Mouse (Mus musculus) lung, adult 2 months (tissue): ENCODE measurements around the gene Fggy. TPM values are rescaled to one million over a fixed set of nuclear protein-coding genes. Genes with fewer than 3 reads are reported as not detected.

Experiments
- DNase-seq: peaks from one replicate; pipeline ENCODE4 v3.0.0; 2022
- H3K4me1 ChIP-seq: fragments of 200-500 bp; 2 replicates; pipeline ENCODE4 v1.6.1; 2011; ENCODE audit warnings: low read length; ENCODE audit not compliant: control insufficient read depth, insufficient read depth
- H3K4me3 ChIP-seq: fragments of 200-500 bp; replicated peaks from 2 replicates; pipeline ENCODE3; 2011; ENCODE audit warnings: low read depth, mild to moderate bottlenecking, control low read depth, low read length; ENCODE audit errors: extremely low read depth
- CTCF ChIP-seq: fragments of 200-500 bp; IDR thresholded peaks from 2 replicates; pipeline ENCODE4 v1.5.1; 2011; ENCODE audit warnings: mild to moderate bottlenecking, low read length, control low read depth; ENCODE audit not compliant: insufficient read depth
- POLR2A ChIP-seq: fragments of 200-500 bp; IDR thresholded peaks from 2 replicates; pipeline ENCODE4 v1.6.1; 2011; ENCODE audit warnings: low read depth, mild to moderate bottlenecking, control low read depth, low read length, borderline replicate concordance; ENCODE audit errors: extremely low read depth
- WGBS: fragments of 180-500 bp; shearing (Covaris S2); methylation state at CpG from one replicate; pipeline ENCODE4 v1.1.7; 2018; 5-methylcytosine and 5-hydroxymethylcytosine counted together
- polyA plus RNA-seq: library from polyadenylated mRNA; depleted of rRNA; stranded (reverse); fragments of >200 nt; gene quantifications from 2 replicates; pipeline ENCODE4 v1.2.3, GENCODE M21; 2012

The Fggy gene
- polyA plus RNA-seq, 1 experiment, result 5.3 TPM

- no peaks in the 10 kb centered on the region for H3K4me1 ChIP-seq
Measured at GRCm38 (mm10) chr4:95931331-95931730, 374.0 kb downstream of the Fggy start.

GRCm38 (mm10) chr4:95933801-95934356 lies 376.6 kb downstream of the Fggy start:
- 74% methylated on average over 9 of the region's 9 CpGs for WGBS
- TF ChIP-seq CTCF (no peak), POLR2A (no peak)
- H3K4me1 ChIP-seq, result no peaks in the 10 kb centered on the region
- H3K4me3 ChIP-seq, result no peak overlapping the region
- no peak for DNase-seq

More at GRCm38 (mm10) chr4:95931331-95931730, 374.0 kb downstream of the Fggy start:
- no peak overlapping the region for H3K4me3 ChIP-seq
- TF ChIP-seq POLR2A, result no peak
- TF ChIP-seq CTCF, result no peak
- WGBS, result 60% methylated on average over 2 of the region's 2 CpGs
- DNase-seq, result no peak

- 95% methylated on average over 4 of the region's 4 CpGs for WGBS
Measured at GRCm38 (mm10) chr4:95934384-95935035, 377.2 kb downstream of the Fggy start.

GRCm38 (mm10) chr4:95938701-95939100 lies 381.4 kb downstream of the Fggy start:
- H3K4me1 ChIP-seq, result no peaks in the 10 kb centered on the region
- TF ChIP-seq POLR2A (no peak), CTCF (no peak)
- H3K4me3 ChIP-seq, result no peak overlapping the region
- 72% methylated on average over 3 of the region's 3 CpGs for WGBS
- DNase-seq, result no peak

More at GRCm38 (mm10) chr4:95934384-95935035, 377.2 kb downstream of the Fggy start:
- no peaks in the 10 kb centered on the region for H3K4me1 ChIP-seq
- TF ChIP-seq POLR2A (no peak), CTCF (no peak)
- no peak overlapping the region for H3K4me3 ChIP-seq
- DNase-seq, result no peak

GRCm38 (mm10) chr4:95947896-95948295 lies 390.6 kb downstream of the Fggy start:
- Histone ChIP-seq H3K4me1 (no peaks in the 10 kb centered on the region), H3K4me3 (no peak overlapping the region)
- WGBS, result 81% methylated on average over 1 of the region's 1 CpGs
- no peak for TF ChIP-seq POLR2A
- no peak for DNase-seq

- DNase-seq, result no peak
Measured at GRCm38 (mm10) chr4:95953328-95953727, 396.0 kb downstream of the Fggy start.

DNA sequence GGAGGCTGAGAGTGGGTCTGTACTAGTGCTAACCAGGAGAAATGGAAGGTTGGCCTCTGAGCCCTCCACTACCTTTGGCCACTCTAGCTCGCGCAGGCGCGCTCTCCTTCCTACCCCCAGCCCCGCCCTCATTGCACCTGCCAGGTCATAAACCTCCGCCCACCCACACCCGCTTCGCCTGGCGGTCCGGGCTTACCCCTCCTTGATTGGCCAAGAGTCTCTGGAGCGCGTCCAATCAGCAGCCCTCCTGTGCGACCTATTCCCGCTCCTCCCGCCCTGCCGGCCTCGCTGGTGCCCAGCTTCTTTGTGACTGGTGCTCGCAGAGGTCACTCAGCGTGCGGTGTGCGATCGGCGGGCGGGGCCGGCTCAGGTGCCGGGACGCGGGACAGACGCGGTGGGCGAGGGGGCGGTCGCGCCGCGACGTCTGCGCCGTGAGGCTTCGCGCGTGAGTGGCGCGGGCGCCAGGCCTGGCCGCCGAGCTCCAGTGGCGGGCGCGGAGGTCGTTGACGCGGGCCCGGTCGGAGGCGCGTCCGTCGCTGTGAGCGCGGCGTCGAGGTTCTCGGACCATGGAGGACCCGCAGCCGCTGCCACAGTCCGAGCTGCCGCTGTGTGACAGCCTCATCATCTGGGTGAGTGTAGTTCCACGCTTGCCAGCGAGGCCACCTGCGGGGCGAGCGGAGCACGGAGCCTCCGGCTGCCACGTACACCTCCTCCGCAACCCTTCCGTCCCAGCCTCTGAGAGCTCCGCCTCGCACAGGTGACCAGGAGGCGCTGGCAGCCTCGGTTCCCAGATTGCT lies 409.8 kb downstream of the Fggy start, which contains the start of gene Hook1:
Hook1 (plus strand) TSS at position 313 of the 797 bp plus-strand sequence.
- peak; percentile 46; the same call in 1 of the 2 replicates for TF ChIP-seq POLR2A
- TF ChIP-seq CTCF, result no peak
- WGBS, result under 1% methylated on average over 82 of the region's 82 CpGs
- Histone ChIP-seq H3K4me1 (no peaks in the 10 kb centered on the region), H3K4me3 (peak within 1 kb of the TSS; percentile 82)
- DNase-seq, result peak; percentile 92

More at GRCm38 (mm10) chr4:95953328-95953727, 396.0 kb downstream of the Fggy start:
- no peaks in the 10 kb centered on the region for H3K4me1 ChIP-seq
- TF ChIP-seq CTCF (no peak), POLR2A (no peak)
- H3K4me3 ChIP-seq, result no peak overlapping the region
